Mouse (Mus musculus): ENCODE measurements around the gene Kif26a.

Kif26a gene

GRCm38 (mm10) chr12:112217681-112218080, 71.7 kb downstream of the Kif26a start:
- DNase-seq (ENCODE audit: low spot score in 2 of 2), result no peak

- DNase-seq (ENCODE audit: low spot score in 2 of 2), result no peak
These were observed 75.3 kb downstream of the Kif26a start for GRCm38 (mm10) chr12:112221290-112221689.

DNA sequence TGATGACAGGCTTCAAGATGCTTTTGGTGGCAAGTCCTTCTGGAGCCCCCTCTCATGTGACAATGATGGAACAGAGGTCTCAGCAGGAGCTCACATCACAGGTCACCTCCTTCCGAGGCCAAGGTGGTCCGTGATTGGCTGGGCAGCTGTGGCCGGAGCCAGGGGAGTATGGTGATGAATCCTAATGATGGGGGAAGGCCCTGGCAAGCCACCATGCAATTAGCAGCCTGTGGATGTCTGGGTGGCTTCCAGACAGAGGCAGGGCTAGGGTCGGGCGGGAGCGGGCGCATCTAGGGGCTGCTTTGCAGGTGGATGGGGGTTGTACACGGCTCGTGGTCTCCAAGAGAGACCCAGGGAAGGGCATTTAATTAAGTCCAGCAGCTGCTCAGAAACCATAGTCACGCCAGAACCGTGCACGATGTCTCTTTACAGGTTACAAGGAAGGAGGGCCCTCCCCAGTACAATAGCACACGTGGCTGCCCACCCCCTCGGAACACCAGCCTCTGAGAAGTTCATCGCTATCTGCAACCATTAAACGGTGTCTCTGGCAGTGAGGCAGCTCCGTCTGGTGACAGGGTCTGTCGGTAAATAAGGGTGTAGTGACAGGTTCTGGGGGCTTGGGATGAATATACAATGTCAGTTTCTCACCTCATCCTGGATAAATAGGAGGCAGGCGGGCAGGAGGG, 75.9 kb downstream of the Kif26a start:
- DNase-seq (ENCODE audit: low spot score in 2 of 2), result peak; percentile 34 to 60

GRCm38 (mm10) chr12:112223721-112224337, 77.8 kb downstream of the Kif26a start:
- no peak for DNase-seq (ENCODE audit: low spot score in 2 of 2)

GRCm38 (mm10) chr12:112226238-112226637, 80.2 kb downstream of the Kif26a start:
- DNase-seq (ENCODE audit: low spot score in 2 of 2), result no peak

GRCm38 (mm10) chr12:112226656-112227055, 80.6 kb downstream of the Kif26a start:
- DNase-seq (ENCODE audit: low spot score in 2 of 2), result no peak

GRCm38 (mm10) chr12:112229084-112229483, 83.1 kb downstream of the Kif26a start:
- no peak for DNase-seq (ENCODE audit: low spot score in 2 of 2)

GRCm38 (mm10) chr12:112230196-112230595, 84.2 kb downstream of the Kif26a start:
- DNase-seq (ENCODE audit: low spot score in 2 of 2), result no peak
